Mouse (Mus musculus): ENCODE data around the gene Rev1. TPM values are rescaled to one million over a fixed set of nuclear protein-coding genes. Genes with fewer than 3 reads are reported as not detected.

Rev1 gene
- total RNA-seq (2021), result 10 to 100 TPM; 15.5 to 18.7 TPM
- long read RNA-seq, experiment 1, full-length matches to known transcripts, result 1 of 10 reads
- long read RNA-seq, experiment 1, partial matches to known transcripts, result 4 of 10 reads
- long read RNA-seq, experiment 1, other reads (novel, unspliced or antisense), result 5 of 10 reads
- long read RNA-seq, experiment 2, partial matches to known transcripts, result 2 of 5 reads
- long read RNA-seq, experiment 2, other reads (novel, unspliced or antisense), result 3 of 5 reads

- DNase-seq, result peak; percentile 91 to 94
- intact Hi-C loops (cut with DNase I), result loop anchor here (5.0 to 10.0 kb wide), 4 partner anchors 132 to 455 kb away; partner anchors contain the start of genes Eif5b, Mitd1, Mrpl30 and Txndc9
These were observed at the start of gene Rev1 for GRCm38 (mm10) chr1:38129501-38130267. Gene Rev1 (minus strand): TSS chr1:38129801.

- DNase-seq, result no peak
- intact Hi-C loops (cut with DNase I), result no loop called here
These were observed 49.3 kb upstream of the Rev1 start for GRCm38 (mm10) chr1:38178929-38179328.

- no peak for DNase-seq
- intact Hi-C loops (cut with DNase I), result no loop called here
These were observed 46.5 kb upstream of the Rev1 start for GRCm38 (mm10) chr1:38176077-38176476.

- intact Hi-C loops (cut with DNase I), result no loop called here
These were observed 42.3 kb upstream of the Rev1 start for GRCm38 (mm10) chr1:38171874-38172273.

GRCm38 (mm10) chr1:38165696-38166095 lies 36.1 kb upstream of the Rev1 start:
- intact Hi-C loops (cut with DNase I), result no loop called here
- no peak for DNase-seq

More at GRCm38 (mm10) chr1:38171874-38172273, 42.3 kb upstream of the Rev1 start:
- no peak for DNase-seq

- intact Hi-C loops (cut with DNase I), result no loop called here
- DNase-seq, result no peak
These were observed 20.5 kb upstream of the Rev1 start for GRCm38 (mm10) chr1:38150086-38150485.

GRCm38 (mm10) chr1:38146008-38146407 lies 16.4 kb upstream of the Rev1 start:
- DNase-seq, result no peak
- intact Hi-C loops (cut with DNase I), result no loop called here

- no peak for DNase-seq
- intact Hi-C loops (cut with DNase I), result no loop called here
These were observed 11.8 kb upstream of the Rev1 start for GRCm38 (mm10) chr1:38141371-38141770.

GRCm38 (mm10) chr1:38140911-38141310 lies 11.3 kb upstream of the Rev1 start:
- DNase-seq, result no peak
- intact Hi-C loops (cut with DNase I), result no loop called here

GRCm38 (mm10) chr1:38139396-38139795 lies 9.8 kb upstream of the Rev1 start:
- intact Hi-C loops (cut with DNase I), result loop anchor here (10.0 kb wide), 2 partner anchors 245 to 465 kb away; partner anchors contain the start of genes Mitd1 and Mrpl30
- DNase-seq, result no peak

- intact Hi-C loops (cut with DNase I), result loop anchor here (5.0 to 10.0 kb wide), 3 partner anchors 238 to 458 kb away; partner anchors contain the start of genes Mitd1 and Mrpl30
- no peak for DNase-seq
These were observed 3.3 kb upstream of the Rev1 start for GRCm38 (mm10) chr1:38132942-38133341.

GRCm38 (mm10) chr1:38130715-38131483 lies 1.3 kb upstream of the Rev1 start:
- DNase-seq, result no peak
- intact Hi-C loops (cut with DNase I), result loop anchor here (5.0 to 10.0 kb wide), 3 partner anchors 236 to 456 kb away; partner anchors contain the start of genes Mitd1 and Mrpl30

- peak; percentile 47 to 52 for DNase-seq
- intact Hi-C loops (cut with DNase I), result loop anchor here (5.0 kb wide), 1 partner anchor 132 kb away; the partner anchor contains the start of genes Eif5b and Txndc9
These were observed 623 bp downstream of the Rev1 start for GRCm38 (mm10) chr1:38128919-38129436.

GRCm38 (mm10) chr1:38127036-38127435 lies 2.6 kb downstream of the Rev1 start:
- DNase-seq, result no peak
- intact Hi-C loops (cut with DNase I), result loop anchor here (5.0 kb wide), 1 partner anchor 130 kb away; the partner anchor contains the start of genes Eif5b and Txndc9

GRCm38 (mm10) chr1:38126426-38126825 lies 3.2 kb downstream of the Rev1 start:
- no peak for DNase-seq
- intact Hi-C loops (cut with DNase I), result loop anchor here (5.0 kb wide), 1 partner anchor 129 kb away; the partner anchor contains the start of genes Eif5b and Txndc9

- intact Hi-C loops (cut with DNase I), result no loop called here
- DNase-seq, result no peak
These were observed 5.3 kb downstream of the Rev1 start for GRCm38 (mm10) chr1:38124261-38124660.

- DNase-seq, result no peak
- intact Hi-C loops (cut with DNase I), result no loop called here
These were observed 8.7 kb downstream of the Rev1 start for GRCm38 (mm10) chr1:38120877-38121276.

GRCm38 (mm10) chr1:38118624-38119023 lies 11.0 kb downstream of the Rev1 start:
- intact Hi-C loops (cut with DNase I), result no loop called here
- DNase-seq, result no peak

GRCm38 (mm10) chr1:38109786-38110185 lies 19.8 kb downstream of the Rev1 start:
- intact Hi-C loops (cut with DNase I), result no loop called here
- DNase-seq, result no peak

- no peak for DNase-seq
- intact Hi-C loops (cut with DNase I), result no loop called here
These were observed 25.8 kb downstream of the Rev1 start for GRCm38 (mm10) chr1:38103813-38104212.

All from gastrocnemius, postnatal 36 days (tissue).